Mouse (Mus musculus): ENCODE data around the gene P3h4. TPM values are rescaled to one million over a fixed set of nuclear protein-coding genes. Genes with fewer than 3 reads are reported as not detected.

Gene P3h4
- polyA plus RNA-seq, 1 experiment from 2014 or later: 40.2 TPM

Small RNA genes within 50 kb of the gene (microRNA-seq; reads per million reads assigned to microRNA genes)
- not detected for gene Gm27374

Other genes with a start within 250 kb of the P3h4 start
- gene Krt9, start 221.6 kb downstream of the P3h4 start, polyA plus RNA-seq (2014; fragmentation: Nextera tagmentation; extraction: Ambion mirVana): 0.07 and 0.09 TPM in 2 replicates
- 47.5 and 49.6 TPM in 2 replicates for gene Krt14, start 207.3 kb downstream of the P3h4 start, polyA plus RNA-seq (2014; fragmentation: Nextera tagmentation; extraction: Ambion mirVana)
- gene Krt16, start 165.9 kb downstream of the P3h4 start, polyA plus RNA-seq (2014; fragmentation: Nextera tagmentation; extraction: Ambion mirVana): not detected in 2 replicates
- 11.2 and 11.6 TPM in 2 replicates for gene Krt17, start 153.8 kb downstream of the P3h4 start, polyA plus RNA-seq (2014; fragmentation: Nextera tagmentation; extraction: Ambion mirVana)
- gene Krt42, start 145.0 kb downstream of the P3h4 start, polyA plus RNA-seq (2014; fragmentation: Nextera tagmentation; extraction: Ambion mirVana): 0.09 and 0.26 TPM in 2 replicates
- gene Eif1, start 95.0 kb downstream of the P3h4 start, polyA plus RNA-seq (2014; fragmentation: Nextera tagmentation; extraction: Ambion mirVana): 1,608 and 1,642 TPM in 2 replicates
- not detected in 2 replicates for gene Gast, start 80.4 kb downstream of the P3h4 start, polyA plus RNA-seq (2014; fragmentation: Nextera tagmentation; extraction: Ambion mirVana)
- gene Hap1, start 58.7 kb downstream of the P3h4 start, polyA plus RNA-seq (2014; fragmentation: Nextera tagmentation; extraction: Ambion mirVana): 0.38 and 0.39 TPM in 2 replicates
- gene Jup, start 17.1 kb downstream of the P3h4 start, polyA plus RNA-seq (2014; fragmentation: Nextera tagmentation; extraction: Ambion mirVana): 29.8 and 32.3 TPM in 2 replicates
- gene Fkbp10, start 861 bp upstream of the P3h4 start, polyA plus RNA-seq (2014; fragmentation: Nextera tagmentation; extraction: Ambion mirVana): 81.3 and 85.4 TPM in 2 replicates
- gene Nt5c3b, start 27.0 kb upstream of the P3h4 start, polyA plus RNA-seq (2014; fragmentation: Nextera tagmentation; extraction: Ambion mirVana): 157 and 160 TPM in 2 replicates
- gene Klhl10, start 27.1 kb upstream of the P3h4 start, polyA plus RNA-seq (2014; fragmentation: Nextera tagmentation; extraction: Ambion mirVana): 0.93 and 1.0 TPM in 2 replicates
- 13.8 and 15.7 TPM in 2 replicates for gene Klhl11, start 57.9 kb upstream of the P3h4 start, polyA plus RNA-seq (2014; fragmentation: Nextera tagmentation; extraction: Ambion mirVana)
- gene Acly, start 113.2 kb upstream of the P3h4 start, polyA plus RNA-seq (2014; fragmentation: Nextera tagmentation; extraction: Ambion mirVana): 182 and 195 TPM in 2 replicates
- gene Ttc25, start 130.8 kb upstream of the P3h4 start, polyA plus RNA-seq (2014; fragmentation: Nextera tagmentation; extraction: Ambion mirVana): 0.62 and 1.1 TPM in 2 replicates
- gene Cnp, start 160.1 kb upstream of the P3h4 start, polyA plus RNA-seq (2014; fragmentation: Nextera tagmentation; extraction: Ambion mirVana): 21.9 and 23.8 TPM in 2 replicates
- gene Nkiras2, start 204.4 kb upstream of the P3h4 start, polyA plus RNA-seq (2014; fragmentation: Nextera tagmentation; extraction: Ambion mirVana): 80.9 and 90.2 TPM in 2 replicates
- 69.9 and 98.4 TPM in 2 replicates for gene Dnajc7, start 205.3 kb upstream of the P3h4 start, polyA plus RNA-seq (2014; fragmentation: Nextera tagmentation; extraction: Ambion mirVana)

All from limb, embryonic 11.5 days (tissue).